Mouse (Mus musculus) limb, embryonic 11.5 days (tissue): ENCODE data around the gene Ppp1cc. TPM values are rescaled to one million over a fixed set of nuclear protein-coding genes. Genes with fewer than 3 reads are reported as not detected.

Experiments used
- ATAC-seq: fragments of 200-750 bp; cut with Nextera tagmentation; 2 replicates; pipeline ENCODE4 v1.8.0; 2017; ENCODE audit warnings: low read depth; ENCODE audit not compliant: insufficient number of reproducible peaks, low FRiP score, low TSS enrichment
- DNase-seq: peaks from one replicate; pipeline ENCODE4 v3.0.0-alpha.2; 2015; ENCODE audit warnings: low spot score
- H3K27ac ChIP-seq: fragments of 300-500 bp; sonication (generic); replicated peaks from 2 replicates; pipeline ENCODE4 v1.5.1; 2014; ENCODE audit warnings: low read depth, mild to moderate bottlenecking, low read length
- H3K27me3 ChIP-seq: fragments of 300-500 bp; sonication (generic); 2 replicates; pipeline ENCODE4 v1.6.1; 2014; ENCODE audit warnings: mild to moderate bottlenecking, low read length, mixed read lengths; ENCODE audit not compliant: control insufficient read depth, insufficient read depth
- H3K36me3 ChIP-seq: fragments of 300-500 bp; sonication (generic); 2 replicates; pipeline ENCODE4 v1.6.1; 2014; ENCODE audit warnings: mild to moderate bottlenecking, low read length, moderate library complexity, mixed read lengths; ENCODE audit not compliant: control insufficient read depth, insufficient read depth
- H3K4me1 ChIP-seq: fragments of 300-500 bp; sonication (generic); 2 replicates; pipeline ENCODE4 v1.6.1; 2014; ENCODE audit warnings: low read length, mixed read lengths; ENCODE audit not compliant: control insufficient read depth, insufficient read depth
- H3K4me2 ChIP-seq: fragments of 300-500 bp; sonication (generic); 2 replicates; pipeline ENCODE4 v1.6.1; 2014; ENCODE audit warnings: low read depth, mild to moderate bottlenecking, moderate library complexity; ENCODE audit not compliant: severe bottlenecking
- H3K4me3 ChIP-seq: fragments of 300-500 bp; sonication (generic); 2 replicates; pipeline ENCODE4 v1.5.1; 2014; ENCODE audit warnings: low read depth, low read length
- H3K9ac ChIP-seq: fragments of 300-500 bp; sonication (generic); 2 replicates; pipeline ENCODE4 v1.6.1; 2014; ENCODE audit warnings: mild to moderate bottlenecking, low read length
- H3K9me3 ChIP-seq: fragments of 300-500 bp; sonication (generic); 2 replicates; pipeline ENCODE4 v1.6.1; 2016; ENCODE audit warnings: low read length; ENCODE audit not compliant: control insufficient read depth
- WGBS: fragments of 180-500 bp; shearing (Covaris S2); extraction: QIAGEN DNeasy Blood & Tissue Kit; methylation state at CpG from one replicate; pipeline ENCODE4 v1.1.7; 2014; 5-methylcytosine and 5-hydroxymethylcytosine counted together
- polyA plus RNA-seq: library from polyadenylated mRNA; unstranded; fragments of >200 nt; fragmentation: Nextera tagmentation; extraction: Ambion mirVana; gene quantifications from 2 replicates; pipeline ENCODE4 v1.2.1, GENCODE M21; 2014

Ppp1cc gene
- polyA plus RNA-seq, 1 experiment from 2014 or later = 314 TPM

DNA sequence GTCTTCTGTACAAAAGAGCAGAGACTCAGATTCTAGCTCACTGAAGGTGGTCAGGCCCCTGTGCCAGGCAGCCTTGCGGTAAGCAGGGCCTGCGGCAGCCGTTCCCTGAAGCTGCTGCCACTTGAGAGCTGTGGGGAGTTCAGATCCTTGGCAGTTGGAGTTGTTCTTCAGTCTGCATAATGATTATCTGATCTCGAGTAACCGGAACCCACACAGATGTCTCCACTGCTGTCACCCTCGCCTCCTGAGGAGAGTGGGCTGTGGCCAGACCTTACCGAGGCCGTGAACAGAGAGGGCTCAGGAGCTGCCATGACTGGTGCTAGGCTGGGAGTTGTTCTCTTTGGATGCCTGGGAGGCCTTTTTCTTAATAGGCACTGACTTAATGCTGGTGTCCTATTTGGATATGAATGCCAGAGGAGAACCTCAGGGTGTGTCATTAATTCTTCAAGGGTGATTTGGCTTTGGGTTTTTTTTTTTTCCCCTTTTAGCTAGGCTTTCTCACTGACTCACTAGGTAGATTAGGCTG, 8.6 kb downstream of the Ppp1cc start:
- Histone ChIP-seq H3K27ac (no peak overlapping the region), H3K4me2 (no peak overlapping the region), H3K36me3 (peaks cover 42% of the 10 kb centered on the region), H3K4me1 (peaks cover 2% of the 10 kb centered on the region), H3K27me3 (no peaks in the 10 kb centered on the region), H3K9me3 (no peaks in the 10 kb centered on the region), H3K9ac (no peak overlapping the region), H3K4me3 (no peak overlapping the region)
- DNase-seq (no peak), ATAC-seq (no peak)
- WGBS = 88% methylated on average over 8 of the region's 8 CpGs

DNA sequence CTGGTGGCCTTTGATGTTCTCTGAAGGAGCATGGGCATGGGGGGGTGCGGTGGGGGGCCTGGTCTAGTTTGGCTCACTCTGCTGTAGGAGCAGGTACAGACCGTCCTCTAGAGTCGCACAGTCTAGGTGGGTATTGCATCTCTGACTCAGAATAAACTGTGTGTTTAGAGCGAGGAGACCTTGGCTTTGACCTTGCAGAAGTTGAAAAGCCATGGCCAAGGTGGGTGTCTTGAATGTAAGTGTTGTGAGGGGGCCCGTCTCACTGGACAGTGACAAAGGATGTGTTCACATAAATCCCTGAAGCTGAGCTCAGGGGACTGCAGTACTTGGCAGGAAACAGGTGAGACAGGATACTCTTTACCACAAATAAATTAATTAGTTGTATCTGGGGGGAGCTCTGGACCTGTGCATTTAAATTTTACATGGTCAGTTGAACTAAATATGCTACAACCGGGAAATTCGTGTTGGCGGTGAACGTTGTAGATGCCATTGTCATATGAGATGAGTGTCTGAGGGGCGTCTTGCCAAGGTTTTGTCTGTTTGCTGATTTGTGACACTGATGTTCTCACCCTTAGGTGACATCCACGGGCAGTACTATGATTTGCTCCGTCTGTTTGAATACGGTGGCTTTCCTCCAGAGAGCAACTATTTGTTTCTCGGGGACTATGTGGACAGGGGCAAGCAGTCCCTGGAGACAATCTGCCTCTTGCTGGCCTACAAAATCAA, 10.4 kb downstream of the Ppp1cc start:
- no peak overlapping the region for H3K9ac ChIP-seq
- no peak for ATAC-seq
- no peak for DNase-seq
- H3K4me1 ChIP-seq = no peaks in the 10 kb centered on the region
- H3K4me3 ChIP-seq = no peak overlapping the region
- no peak overlapping the region for H3K4me2 ChIP-seq
- 94% methylated on average over 13 of the region's 14 CpGs for WGBS
- H3K27me3 ChIP-seq = no peaks in the 10 kb centered on the region
- H3K9me3 ChIP-seq = no peaks in the 10 kb centered on the region
- H3K27ac ChIP-seq = no peak overlapping the region
- peaks cover 47% of the 10 kb centered on the region for H3K36me3 ChIP-seq

DNA sequence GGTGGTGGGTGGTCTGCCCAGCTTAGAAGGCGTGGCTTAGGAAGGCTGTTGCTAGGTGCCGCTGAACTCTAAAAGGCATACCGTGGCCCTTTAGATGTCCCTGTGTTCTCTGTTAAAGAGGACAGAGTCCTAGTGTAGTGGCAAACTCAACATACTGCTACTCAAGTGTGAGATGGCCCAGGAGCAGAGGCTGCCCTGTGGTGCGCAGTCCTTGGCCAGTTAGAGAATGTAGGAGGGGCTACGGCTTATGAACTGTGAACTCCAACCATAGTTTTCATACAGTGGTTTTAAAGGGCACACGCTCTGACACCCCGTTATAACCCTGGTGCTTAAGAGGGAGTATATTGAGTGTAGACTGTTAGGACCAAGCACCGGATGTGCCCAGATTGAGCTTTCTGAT, 13.0 kb downstream of the Ppp1cc start:
- H3K36me3 ChIP-seq = peaks cover 43% of the 10 kb centered on the region
- DNase-seq = no peak
- no peak overlapping the region for H3K9ac ChIP-seq
- no peaks in the 10 kb centered on the region for H3K4me1 ChIP-seq
- H3K4me2 ChIP-seq = no peak overlapping the region
- no peak overlapping the region for H3K4me3 ChIP-seq
- no peak overlapping the region for H3K27ac ChIP-seq
- ATAC-seq = no peak
- WGBS = over 99% methylated on average over 8 of the region's 8 CpGs
- H3K9me3 ChIP-seq = no peaks in the 10 kb centered on the region
- H3K27me3 ChIP-seq = no peaks in the 10 kb centered on the region

DNA sequence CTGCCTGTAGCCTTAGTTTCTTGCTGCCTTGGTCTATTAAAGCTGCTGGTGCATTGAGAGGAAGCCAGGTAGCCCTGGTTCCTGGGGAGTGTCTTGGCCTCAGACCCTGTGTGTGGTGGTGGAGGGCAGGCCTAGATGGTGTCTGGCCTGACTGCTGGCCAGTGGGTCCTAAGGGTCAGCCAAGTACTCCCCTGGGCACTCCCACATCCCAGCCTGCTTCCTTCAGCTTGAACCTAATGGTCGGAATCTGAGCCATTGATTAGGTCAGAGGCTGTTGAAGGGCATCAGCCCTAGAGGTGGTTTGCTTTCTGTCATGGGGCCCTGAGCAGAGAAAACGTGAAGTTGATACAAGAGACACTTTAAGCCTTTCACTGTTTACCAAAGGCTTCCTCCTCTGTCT, 17.3 kb downstream of the Ppp1cc start:
- Histone ChIP-seq H3K36me3 (peaks cover 38% of the 10 kb centered on the region), H3K4me2 (no peak overlapping the region), H3K4me1 (no peaks in the 10 kb centered on the region), H3K9ac (no peak overlapping the region), H3K4me3 (no peak overlapping the region), H3K27ac (no peak overlapping the region), H3K9me3 (no peaks in the 10 kb centered on the region), H3K27me3 (no peaks in the 10 kb centered on the region)
- DNase-seq (no peak), ATAC-seq (no peak)
- 71% methylated on average over 2 of the region's 2 CpGs for WGBS

DNA sequence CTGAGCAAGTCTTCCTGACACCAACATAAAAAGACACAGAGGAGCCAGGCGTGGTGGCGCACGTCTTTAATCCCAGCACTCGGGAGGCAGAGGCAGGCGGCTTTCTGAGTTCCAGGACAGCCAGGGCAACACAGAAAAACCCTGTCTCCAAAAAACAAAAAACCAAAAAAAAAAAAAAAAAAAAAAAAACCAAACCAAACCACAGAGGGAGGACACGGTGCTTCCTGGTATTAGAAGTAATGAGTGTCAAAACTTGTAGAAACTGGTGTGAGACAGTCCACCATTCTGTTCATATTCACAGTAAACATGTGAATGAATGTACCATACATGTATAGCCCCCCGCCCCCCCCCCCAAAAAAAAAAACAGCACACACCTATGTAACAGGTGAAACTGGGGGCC, 17.9 kb downstream of the Ppp1cc start:
- Histone ChIP-seq H3K36me3 (peaks cover 32% of the 10 kb centered on the region), H3K27ac (no peak overlapping the region)
- 92% methylated on average over 7 of the region's 7 CpGs for WGBS

DNA sequence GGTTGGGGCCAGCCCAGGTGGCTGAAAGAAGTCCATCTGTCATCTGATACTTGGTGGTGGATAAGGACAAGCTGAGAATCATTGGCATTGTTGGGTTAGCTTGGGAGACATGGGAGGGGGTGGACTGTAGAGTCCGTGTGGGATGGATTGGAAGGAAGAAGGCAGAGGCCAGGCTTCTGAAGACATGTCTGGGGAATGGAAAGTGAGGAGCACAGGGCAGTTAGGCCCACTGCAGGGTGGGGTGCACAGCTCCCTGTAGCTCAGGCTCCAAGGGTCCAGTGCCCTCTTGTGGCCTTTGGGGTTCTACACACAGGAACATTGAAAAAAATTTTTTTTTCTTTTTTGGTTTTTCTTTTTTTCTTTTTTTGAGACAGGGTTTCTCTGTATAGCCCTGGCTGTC, 18.3 kb downstream of the Ppp1cc start:
- no peak overlapping the region for H3K4me3 ChIP-seq
- 36% methylated on average over 1 of the region's 1 CpGs for WGBS
- no peaks in the 10 kb centered on the region for H3K9me3 ChIP-seq
- peaks cover 28% of the 10 kb centered on the region for H3K36me3 ChIP-seq
- H3K9ac ChIP-seq = no peak overlapping the region
- no peak overlapping the region for H3K27ac ChIP-seq
- no peaks in the 10 kb centered on the region for H3K4me1 ChIP-seq
- DNase-seq (peak; percentile 61), ATAC-seq (0 out of 2 replicates have a peak, but pooled peaks have one; percentile 41)
- no peaks in the 10 kb centered on the region for H3K27me3 ChIP-seq
- no peak overlapping the region for H3K4me2 ChIP-seq

More for the DNA sequence above, 17.9 kb downstream of the Ppp1cc start:
- Histone ChIP-seq H3K4me3 (no peak overlapping the region), H3K9ac (no peak overlapping the region), H3K27me3 (no peaks in the 10 kb centered on the region), H3K4me2 (no peak overlapping the region), H3K4me1 (no peaks in the 10 kb centered on the region), H3K9me3 (no peaks in the 10 kb centered on the region)
- ATAC-seq = no peak
- DNase-seq = no peak

DNA sequence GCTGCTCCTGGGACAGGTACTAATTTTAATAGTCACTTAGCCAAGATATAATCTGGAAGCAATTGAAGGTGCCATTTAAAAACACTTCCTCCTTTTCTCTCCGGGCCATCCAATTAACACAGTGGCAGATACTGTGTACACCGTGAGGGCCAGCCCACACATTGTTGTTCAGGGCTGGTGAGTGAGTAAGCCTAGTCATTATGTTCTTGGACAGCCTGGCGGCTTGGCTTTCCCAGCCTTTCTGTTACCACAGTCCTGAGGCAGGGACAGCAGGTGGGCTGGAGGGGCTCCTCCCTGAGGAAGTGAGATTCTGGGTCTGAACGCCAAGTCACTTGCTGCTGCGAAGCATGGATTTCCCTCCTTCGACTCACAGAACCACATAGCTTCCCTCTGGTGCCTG, 21.6 kb downstream of the Ppp1cc start:
- ATAC-seq = no peak
- H3K9ac ChIP-seq = no peak overlapping the region
- H3K4me2 ChIP-seq = no peak overlapping the region
- no peak overlapping the region for H3K4me3 ChIP-seq
- H3K4me1 ChIP-seq = no peaks in the 10 kb centered on the region
- no peaks in the 10 kb centered on the region for H3K9me3 ChIP-seq
- H3K36me3 ChIP-seq = peaks cover 10% of the 10 kb centered on the region
- WGBS = 49% methylated on average over 6 of the region's 6 CpGs
- no peak overlapping the region for H3K27ac ChIP-seq
- no peaks in the 10 kb centered on the region for H3K27me3 ChIP-seq
- no peak for DNase-seq

DNA sequence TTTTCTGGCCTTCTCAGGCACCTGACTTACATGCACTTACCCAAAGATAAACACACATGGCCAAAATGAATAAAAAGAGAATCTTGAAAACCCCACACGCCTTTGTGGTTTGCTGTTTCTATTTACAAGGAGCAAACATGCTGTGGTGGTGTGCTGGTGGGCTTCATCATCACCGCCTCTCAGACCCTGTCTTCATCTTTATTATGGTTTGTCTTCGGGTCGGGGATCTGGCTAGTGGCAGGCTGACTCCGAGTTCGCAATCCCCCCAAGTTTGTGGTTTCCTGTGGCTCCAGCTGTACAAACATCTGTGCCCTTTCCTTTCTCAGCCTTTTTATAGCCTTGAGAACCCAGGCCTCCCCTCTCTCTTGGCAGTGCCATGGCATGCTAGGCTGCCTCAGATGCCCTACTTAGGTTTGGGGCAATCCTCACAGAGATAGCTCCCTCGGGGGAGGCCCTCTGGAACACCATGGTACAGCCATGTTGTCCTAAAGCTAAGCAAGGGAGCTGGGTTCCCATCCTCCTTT, 26.3 kb downstream of the Ppp1cc start:
- Histone ChIP-seq H3K9me3 (no peaks in the 10 kb centered on the region), H3K4me2 (no peak overlapping the region), H3K4me3 (no peak overlapping the region), H3K4me1 (no peaks in the 10 kb centered on the region), H3K36me3 (no peaks in the 10 kb centered on the region), H3K27ac (no peak overlapping the region), H3K9ac (no peak overlapping the region), H3K27me3 (no peaks in the 10 kb centered on the region)
- no peak for ATAC-seq
- no peak for DNase-seq
- WGBS = 94% methylated on average over 7 of the region's 7 CpGs
